Mouse (Mus musculus) brain, embryonic 14.5 days (tissue): ENCODE results near the gene Brd3os.

Source experiments
- CTCF ChIP-seq: fragments of 200-500 bp; IDR thresholded peaks from 2 replicates; pipeline ENCODE4 v1.5.1; 2012; ENCODE audit warnings: inconsistent platforms, mild to moderate bottlenecking, moderate library complexity, borderline replicate concordance; ENCODE audit not compliant: insufficient read depth, insufficient read length; ENCODE audit errors: extremely low read depth
- POLR2A ChIP-seq: fragments of 200-500 bp; IDR thresholded peaks from 2 replicates; pipeline ENCODE4 v1.6.1; 2012; ENCODE audit warnings: mild to moderate bottlenecking, inconsistent platforms, borderline replicate concordance; ENCODE audit not compliant: poor library complexity, insufficient read depth, insufficient read length, severe bottlenecking; ENCODE audit errors: extremely low read depth

DNA sequence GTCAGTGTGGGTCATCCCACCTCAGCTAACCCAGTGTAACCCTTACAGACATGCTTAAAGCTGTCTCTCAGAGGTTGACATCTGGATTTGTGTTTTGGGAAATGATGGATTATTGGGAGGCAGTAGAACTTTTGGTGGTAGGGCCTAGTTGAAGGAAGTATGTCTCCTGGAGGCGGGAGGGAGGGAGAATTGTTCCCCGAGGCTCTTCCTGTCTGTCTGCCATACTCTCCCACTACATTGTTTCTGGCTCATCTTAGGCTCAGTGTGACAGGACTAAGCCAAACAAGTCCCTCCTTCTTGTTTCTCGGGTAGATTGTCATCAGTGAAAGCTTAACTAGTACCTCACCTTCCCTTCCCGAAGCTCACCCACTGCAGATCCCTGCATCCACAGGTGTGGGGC, 44.6 kb downstream of the Brd3os start:
- no peak for TF ChIP-seq POLR2A
- no peak for TF ChIP-seq CTCF
